Mouse (Mus musculus) intestine, postnatal 0 days (tissue): ENCODE data around the gene Adra2b. TPM values are rescaled to one million over a fixed set of nuclear protein-coding genes. Genes with fewer than 3 reads are reported as not detected.

ENCODE experiments used
- ATAC-seq: fragments of 200-750 bp; cut with Nextera tagmentation; 2 replicates; pipeline ENCODE4 v1.8.0; 2017; ENCODE audit warnings: mild to moderate bottlenecking, moderate TSS enrichment, moderate library complexity
- H3K27ac ChIP-seq: fragments of 300-500 bp; sonication (generic); 2 replicates; pipeline ENCODE4 v1.5.1; 2014; ENCODE audit warnings: mild to moderate bottlenecking, low read depth, low read length, moderate library complexity
- H3K27me3 ChIP-seq: fragments of 300-500 bp; sonication (generic); replicated peaks from 2 replicates; pipeline ENCODE4 v1.6.1; 2014; ENCODE audit warnings: low read length, mixed read lengths; ENCODE audit not compliant: control insufficient read depth, insufficient read depth
- H3K36me3 ChIP-seq: fragments of 300-500 bp; sonication (generic); 2 replicates; pipeline ENCODE4 v1.6.1; 2014; ENCODE audit warnings: mild to moderate bottlenecking, moderate library complexity; ENCODE audit not compliant: control insufficient read depth, insufficient read depth
- H3K4me1 ChIP-seq: fragments of 300-500 bp; sonication (generic); replicated peaks from 2 replicates; pipeline ENCODE4 v1.6.1; 2014; ENCODE audit warnings: antibody characterized with exemption, low read length, mixed read lengths; ENCODE audit not compliant: control insufficient read depth, insufficient read depth
- H3K4me2 ChIP-seq: fragments of 300-500 bp; sonication (generic); replicated peaks from 2 replicates; pipeline ENCODE4 v1.6.1; 2014; ENCODE audit warnings: low read depth, mild to moderate bottlenecking, moderate library complexity
- H3K4me3 ChIP-seq: fragments of 300-500 bp; sonication (generic); 2 replicates; pipeline ENCODE4 v1.5.1; 2014; ENCODE audit warnings: low read depth, low read length
- H3K9ac ChIP-seq: fragments of 300-500 bp; sonication (generic); 2 replicates; pipeline ENCODE4 v1.6.1; 2014; ENCODE audit warnings: mild to moderate bottlenecking, low read depth, low read length
- H3K9me3 ChIP-seq: fragments of 300-500 bp; sonication (generic); 2 replicates; pipeline ENCODE4 v1.6.1; 2016; ENCODE audit warnings: mixed run types; ENCODE audit not compliant: control insufficient read depth
- CTCF ChIP-seq: sonication (generic); IDR thresholded peaks from 2 replicates; pipeline ENCODE4 v1.5.1; 2016; ENCODE audit warnings: low read depth, mild to moderate bottlenecking, control low read depth, antibody characterized with exemption, moderate library complexity
- WGBS: fragments of 180-500 bp; shearing (Covaris S2); extraction: QIAGEN DNeasy Blood & Tissue Kit; methylation state at CpG from one replicate; pipeline ENCODE4 v1.1.7; 2014; 5-methylcytosine and 5-hydroxymethylcytosine counted together
- polyA plus RNA-seq: library from polyadenylated mRNA; unstranded; fragments of >200 nt; fragmentation: Nextera tagmentation; extraction: Ambion mirVana; gene quantifications from 2 replicates; pipeline ENCODE4 v1.2.1, GENCODE M21; 2015

The Adra2b gene
- polyA plus RNA-seq, 1 experiment from 2014 or later, result 1.4 TPM

- H3K9me3 ChIP-seq, result no peaks in the 10 kb centered on the region
- no peak overlapping the region for H3K4me3 ChIP-seq
- no peaks in the 10 kb centered on the region for H3K27me3 ChIP-seq
- H3K9ac ChIP-seq, result no peak overlapping the region
- H3K4me2 ChIP-seq, result no peak overlapping the region
- TF ChIP-seq CTCF, result no peak
- no peaks in the 10 kb centered on the region for H3K36me3 ChIP-seq
- WGBS, result 60% methylated on average over 2 of the region's 2 CpGs
- H3K27ac ChIP-seq, result no peak overlapping the region
- H3K4me1 ChIP-seq, result no peaks in the 10 kb centered on the region
- no peak for ATAC-seq
Measured at GRCm38 (mm10) chr2:127387521-127387920, 24.5 kb downstream of the Adra2b start.

- Histone ChIP-seq H3K9me3 (no peaks in the 10 kb centered on the region), H3K4me1 (no peaks in the 10 kb centered on the region), H3K9ac (no peak overlapping the region), H3K4me2 (no peak overlapping the region), H3K36me3 (no peaks in the 10 kb centered on the region), H3K4me3 (no peak overlapping the region), H3K27me3 (no peaks in the 10 kb centered on the region), H3K27ac (no peak overlapping the region)
- WGBS, result 65% methylated on average over 3 of the region's 3 CpGs
- no peak for ATAC-seq
- TF ChIP-seq CTCF, result no peak
Measured at GRCm38 (mm10) chr2:127390352-127390751, 27.3 kb downstream of the Adra2b start.

- TF ChIP-seq CTCF, result no peak
- H3K4me1 ChIP-seq, result no peaks in the 10 kb centered on the region
- 71% methylated on average over 4 of the region's 4 CpGs for WGBS
- no peaks in the 10 kb centered on the region for H3K27me3 ChIP-seq
- H3K36me3 ChIP-seq, result no peaks in the 10 kb centered on the region
- no peak overlapping the region for H3K4me3 ChIP-seq
- no peak overlapping the region for H3K27ac ChIP-seq
- H3K4me2 ChIP-seq, result no peak overlapping the region
- H3K9ac ChIP-seq, result no peak overlapping the region
- no peaks in the 10 kb centered on the region for H3K9me3 ChIP-seq
- no peak for ATAC-seq
Measured at GRCm38 (mm10) chr2:127390846-127391245, 27.8 kb downstream of the Adra2b start.

GRCm38 (mm10) chr2:127391323-127391722 is 28.3 kb downstream of the Adra2b start:
- TF ChIP-seq CTCF, result no peak
- 33% methylated on average over 3 of the region's 3 CpGs for WGBS
- H3K4me2 ChIP-seq, result no peak overlapping the region

GRCm38 (mm10) chr2:127394606-127395161 is 31.7 kb downstream of the Adra2b start:
- no peak overlapping the region for H3K4me3 ChIP-seq
- no peaks in the 10 kb centered on the region for H3K4me1 ChIP-seq
- H3K27me3 ChIP-seq, result no peaks in the 10 kb centered on the region
- H3K4me2 ChIP-seq, result no peak overlapping the region
- ATAC-seq, result no peak
- H3K27ac ChIP-seq, result no peak overlapping the region
- WGBS, result 78% methylated on average over 5 of the region's 5 CpGs
- H3K9me3 ChIP-seq, result no peaks in the 10 kb centered on the region
- no peak overlapping the region for H3K9ac ChIP-seq
- TF ChIP-seq CTCF, result no peak
- H3K36me3 ChIP-seq, result no peaks in the 10 kb centered on the region

More at GRCm38 (mm10) chr2:127391323-127391722, 28.3 kb downstream of the Adra2b start:
- Histone ChIP-seq H3K27ac (no peak overlapping the region), H3K9me3 (no peaks in the 10 kb centered on the region), H3K4me1 (no peaks in the 10 kb centered on the region), H3K4me3 (no peak overlapping the region), H3K27me3 (no peaks in the 10 kb centered on the region), H3K9ac (no peak overlapping the region), H3K36me3 (no peaks in the 10 kb centered on the region)
- ATAC-seq, result no peak

GRCm38 (mm10) chr2:127398738-127399137 is 35.7 kb downstream of the Adra2b start:
- Histone ChIP-seq H3K27me3 (no peaks in the 10 kb centered on the region), H3K9me3 (no peaks in the 10 kb centered on the region), H3K36me3 (no peaks in the 10 kb centered on the region), H3K4me2 (no peak overlapping the region), H3K4me3 (no peak overlapping the region), H3K9ac (no peak overlapping the region), H3K4me1 (no peaks in the 10 kb centered on the region), H3K27ac (no peak overlapping the region)
- 89% methylated on average over 7 of the region's 7 CpGs for WGBS
- TF ChIP-seq CTCF, result no peak
- no peak for ATAC-seq

- Histone ChIP-seq H3K27me3 (no peaks in the 10 kb centered on the region), H3K36me3 (no peaks in the 10 kb centered on the region), H3K4me1 (no peaks in the 10 kb centered on the region), H3K4me3 (no peak overlapping the region), H3K9ac (no peak overlapping the region), H3K27ac (no peak overlapping the region), H3K9me3 (no peaks in the 10 kb centered on the region), H3K4me2 (no peak overlapping the region)
- no peak for ATAC-seq
- 64% methylated on average over 6 of the region's 6 CpGs for WGBS
- TF ChIP-seq CTCF, result no peak
Measured at GRCm38 (mm10) chr2:127411126-127411525, 48.1 kb downstream of the Adra2b start.
